Mouse (Mus musculus): ENCODE measurements at regions not wholly inside any gene's neighbourhood (a gene's known extent, or its start where the extent isn't known, plus 50 kb on each side); places are given as distances from the start of the nearest gene placed in this dataset.

GRCm38 (mm10) chr8:33980999-33981398 lies 130.5 kb downstream of the Gm10131 start:
- no peak for TF ChIP-seq CTCF (IDR thresholded peaks at IDR 0.05; ENCODE audit: extremely low read depth, insufficient read length, insufficient replicate concordance, low read depth, low read length)
- TF ChIP-seq POLR2A (IDR thresholded peaks at IDR 0.05; ENCODE audit: low read depth, low read length) = no peak
